Mouse (Mus musculus) MEL (cell line): ENCODE results near the gene Myo15b.
A peak's percentile ranks its signal among the peaks of the same experiment; 100 is the strongest.

Experiments used
- CTCF ChIP-seq, 3 experiments: IDR thresholded peaks in 2 of 3; conservative IDR thresholded peaks in 1 of 3; 2 replicates each; pipeline ENCODE4 v1.5.1; 2011 to 2012; ENCODE audit warnings: low read length in 3 of 3, low read depth in 2 of 3, mild to moderate bottlenecking in 2 of 3, improper control_type of control experiment in 1 of 3, inconsistent platforms in 1 of 3, mixed read lengths in 1 of 3, moderate library complexity in 1 of 3; ENCODE audit not compliant: control insufficient read depth in 1 of 3, insufficient read depth in 1 of 3, poor library complexity in 1 of 3, severe bottlenecking in 1 of 3
- E2F4 ChIP-seq: IDR thresholded peaks from 2 replicates; pipeline ENCODE4 v1.6.1; 2011; ENCODE audit warnings: low read depth, low read length, improper control_type of control experiment, borderline replicate concordance
- POLR2AphosphoS2 ChIP-seq: IDR thresholded peaks from 2 replicates; pipeline ENCODE4 v1.6.1; 2011; ENCODE audit warnings: low read length, improper control_type of control experiment
- TCF12 ChIP-seq: IDR thresholded peaks from 2 replicates; pipeline ENCODE4 v1.6.1; 2014; ENCODE audit warnings: low read depth, mild to moderate bottlenecking, inconsistent platforms, low read length, improper control_type of control experiment, moderate library complexity

DNA sequence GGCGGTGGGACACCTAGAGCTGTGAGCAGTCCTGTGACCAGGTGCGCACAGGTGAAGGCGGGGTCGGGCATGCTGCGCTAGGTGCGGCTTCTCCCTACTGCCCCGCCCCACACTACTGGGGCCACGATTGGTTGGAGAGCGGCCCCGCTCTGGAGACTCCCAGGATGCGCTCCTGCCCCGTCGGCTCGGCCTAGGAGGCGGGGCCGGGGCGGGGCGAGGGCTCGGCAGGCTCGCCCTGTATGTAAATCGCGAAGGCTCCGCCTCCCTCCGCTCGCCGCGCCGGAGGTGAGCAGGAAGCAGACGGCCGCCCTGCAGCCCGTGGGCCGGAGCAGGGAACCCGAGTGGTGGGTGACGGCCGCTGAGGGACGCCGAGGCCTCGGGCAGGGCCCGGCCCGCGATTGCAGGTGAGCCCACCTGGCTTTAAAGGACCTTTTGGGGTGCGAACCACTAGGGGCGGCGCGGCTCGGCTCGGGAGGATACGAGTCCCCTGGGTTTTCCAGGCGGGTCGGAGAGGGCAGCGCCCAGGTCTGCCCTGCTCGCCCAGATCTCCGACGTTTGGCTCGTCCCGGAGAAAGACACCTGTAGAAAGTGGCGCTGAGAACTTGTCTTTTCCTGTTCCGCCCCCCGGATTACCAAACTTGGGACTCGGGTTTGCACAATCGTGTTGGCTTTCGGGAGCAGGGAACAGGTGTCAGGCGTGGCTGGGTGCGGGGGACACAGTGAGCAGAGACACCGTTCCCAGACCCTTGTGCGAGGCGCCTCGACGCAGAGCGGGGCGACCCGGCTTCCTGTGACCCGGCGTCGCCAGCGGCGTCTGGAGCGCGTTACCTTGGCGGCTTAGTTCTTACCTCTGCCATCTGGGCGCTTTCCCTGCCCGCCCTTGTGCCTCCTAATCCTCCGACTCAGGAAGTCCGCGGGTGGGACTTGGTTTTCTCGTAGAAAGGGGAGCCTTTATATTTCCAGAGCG is 34.1 kb upstream of the Myo15b start, which contains the start of gene Llgl2:
- TF ChIP-seq CTCF (IDR thresholded peaks at IDR 0.05 in 2 of 3, conservative IDR thresholded peaks at IDR 0.05 in 1 of 3; ENCODE audit: control insufficient read depth in 1 of 3, insufficient read depth in 1 of 3, low read depth in 2 of 3, low read length in 3 of 3, poor library complexity in 1 of 3, severe bottlenecking in 1 of 3) (no peak), E2F4 (no peak), POLR2AphosphoS2 (peak; percentile 74; the same call in 1 of the 2 replicates), TCF12 (peak; percentile 62; the same call in 1 of the 2 replicates)
